Mouse (Mus musculus) neutrophil, adult 5-6 weeks (primary cell): Measurements from ENCODE around the gene Emx2. TPM values are rescaled to one million over a fixed set of nuclear protein-coding genes. Genes with fewer than 3 reads are reported as not detected.

Experiments
- ATAC-seq: fragments of 151-379, 151-347 bp; 2 replicates; pipeline ENCODE4 v1.8.0; 2017; ENCODE audit warnings: mild to moderate bottlenecking, moderate TSS enrichment; ENCODE audit not compliant: insufficient number of reproducible peaks, poor library complexity, low FRiP score, severe bottlenecking; ENCODE audit errors: extremely low read depth
- total RNA-seq: library from RNA; stranded (forward); fragments of 200-1000 nt; gene quantifications from 2 replicates; pipeline ENCODE4 v1.2.3, GENCODE M21; 2017

The Emx2 gene
- total RNA-seq, 1 experiment from 2014 or later: not detected

- no peak for ATAC-seq
These were observed 34.1 kb downstream of the Emx2 start for GRCm38 (mm10) chr19:59492258-59492657.

- ATAC-seq: no peak
These were observed 38.7 kb downstream of the Emx2 start for GRCm38 (mm10) chr19:59496832-59497231.

- no peak for ATAC-seq
These were observed 50.7 kb downstream of the Emx2 start for GRCm38 (mm10) chr19:59508896-59509295.

- no peak for ATAC-seq
These were observed 55.0 kb downstream of the Emx2 start for GRCm38 (mm10) chr19:59513181-59513580.

Other genes with a start within 250 kb of the Emx2 start
- not detected in 2 replicates for gene Kcnk18, start 239.2 kb upstream of the Emx2 start, total RNA-seq
- gene Slc18a2, start 197.5 kb upstream of the Emx2 start, total RNA-seq: 1.0 and 1.1 TPM in 2 replicates
- 41.4 and 53.8 TPM in 2 replicates for gene Rps12-ps3, start 136.1 kb upstream of the Emx2 start, total RNA-seq
- 54.5 and 65.5 TPM in 2 replicates for gene Pdzd8, start 112.6 kb upstream of the Emx2 start, total RNA-seq